Mouse (Mus musculus) CH12.LX (cell line): ENCODE data around the gene Nol9. TPM values are rescaled to one million over a fixed set of nuclear protein-coding genes. Genes with fewer than 3 reads are reported as not detected.
A peak's percentile ranks its signal among the peaks of the same experiment; 100 is the strongest.

Source experiments
- DNase-seq: peaks from one replicate; pipeline ENCODE4 v3.0.0-alpha.2; 2013; ENCODE audit errors: extremely low read depth
- H3K27ac ChIP-seq: 2 replicates; pipeline ENCODE4 v1.5.1; 2012; ENCODE audit warnings: low read depth, mild to moderate bottlenecking, control low read depth, moderate library complexity; ENCODE audit not compliant: insufficient read depth
- H3K27me3 ChIP-seq: replicated peaks from 2 replicates; pipeline ENCODE3; 2012; ENCODE audit warnings: inconsistent platforms
- H3K36me3 ChIP-seq, 2 experiments: replicated peaks in 1 of 2; 2 replicates each; pipeline versions ENCODE3 to v1.6.1; 2012; ENCODE audit warnings: inconsistent platforms in 1 of 2, low read length in 1 of 2, mild to moderate bottlenecking in 1 of 2, mixed read lengths in 1 of 2, moderate library complexity in 1 of 2; ENCODE audit not compliant: control insufficient read depth in 1 of 2, insufficient read depth in 1 of 2
- H3K4me1 ChIP-seq, 2 experiments: 2 replicates each; pipeline ENCODE4 v1.6.1; 2012; ENCODE audit warnings: inconsistent platforms in 1 of 2, moderate library complexity in 1 of 2; ENCODE audit not compliant: insufficient read depth in 2 of 2, control insufficient read depth in 1 of 2
- H3K4me2 ChIP-seq: 2 replicates; pipeline ENCODE4 v1.6.1; 2012; ENCODE audit warnings: low read depth, mild to moderate bottlenecking, control low read depth; ENCODE audit not compliant: poor library complexity, insufficient read depth, severe bottlenecking
- H3K4me3 ChIP-seq, 3 experiments: fragments of 150-350 bp in 1 of 3; sonication (generic) in 1 of 3; replicated peaks in 1 of 3; 2 replicates each; pipeline versions ENCODE3 to v1.5.1; 2011 to 2012; ENCODE audit warnings: low read depth in 2 of 3, low read length in 2 of 3, mild to moderate bottlenecking in 2 of 3, moderate library complexity in 2 of 3, control low read depth in 1 of 3, improper control_type of control experiment in 1 of 3, inconsistent platforms in 1 of 3, mixed read lengths in 1 of 3; ENCODE audit not compliant: poor library complexity in 1 of 3
- H3K79me2 ChIP-seq: replicated peaks from 2 replicates; pipeline ENCODE4 v1.6.1; 2012; ENCODE audit warnings: mild to moderate bottlenecking, moderate library complexity; ENCODE audit not compliant: control insufficient read depth, poor library complexity, insufficient read depth, severe bottlenecking; ENCODE audit errors: extremely low read depth
- H3K9ac ChIP-seq: 2 replicates; pipeline ENCODE4 v1.6.1; 2012; ENCODE audit warnings: low read depth, mild to moderate bottlenecking, control low read depth, moderate library complexity; ENCODE audit not compliant: insufficient read depth
- H3K9me3 ChIP-seq: replicated peaks from 2 replicates; pipeline ENCODE3; 2012; ENCODE audit warnings: low read length, inconsistent platforms, mixed read lengths
- BHLHE40 ChIP-seq: IDR thresholded peaks from 2 replicates; pipeline ENCODE4 v1.6.1; 2011; ENCODE audit warnings: mild to moderate bottlenecking, low read depth, low read length, improper control_type of control experiment
- CHD2 ChIP-seq: IDR thresholded peaks from 2 replicates; pipeline ENCODE4 v1.6.1; 2011; ENCODE audit warnings: low read length, improper control_type of control experiment
- CTCF ChIP-seq, 2 experiments: IDR thresholded peaks in 1 of 2; conservative IDR thresholded peaks in 1 of 2; 2 replicates each; pipeline ENCODE4 v1.5.1; 2011 to 2012; ENCODE audit warnings: low read depth in 2 of 2, low read length in 2 of 2, improper control_type of control experiment in 1 of 2, inconsistent platforms in 1 of 2, mild to moderate bottlenecking in 1 of 2, moderate library complexity in 1 of 2
- ELF1 ChIP-seq: IDR thresholded peaks from 2 replicates; pipeline ENCODE4 v1.6.1; 2014; ENCODE audit warnings: low read depth, mild to moderate bottlenecking, inconsistent platforms, low read length, improper control_type of control experiment
- EP300 ChIP-seq: IDR thresholded peaks from 2 replicates; pipeline ENCODE4 v1.6.1; 2011; ENCODE audit warnings: low read length, improper control_type of control experiment
- ETS1 ChIP-seq: conservative IDR thresholded peaks from 2 replicates; pipeline ENCODE4 v1.6.1; 2012; ENCODE audit warnings: low read depth, mild to moderate bottlenecking, inconsistent platforms, low read length, improper control_type of control experiment, moderate library complexity
- HCFC1 ChIP-seq: IDR thresholded peaks from 2 replicates; pipeline ENCODE4 v1.6.1; 2012; ENCODE audit warnings: low read depth, mild to moderate bottlenecking, inconsistent platforms, low read length, improper control_type of control experiment
- IRF4 ChIP-seq: IDR thresholded peaks from 2 replicates; pipeline ENCODE4 v1.6.1; 2014; ENCODE audit warnings: low read depth, mild to moderate bottlenecking, inconsistent platforms, low read length, improper control_type of control experiment
- MAFK ChIP-seq: IDR thresholded peaks from 2 replicates; pipeline ENCODE4 v1.6.1; 2011; ENCODE audit warnings: low read length, improper control_type of control experiment; ENCODE audit not compliant: insufficient replicate concordance
- MAX ChIP-seq: IDR thresholded peaks from 2 replicates; pipeline ENCODE4 v1.6.1; 2011; ENCODE audit warnings: low read length, improper control_type of control experiment
- MAZ ChIP-seq: IDR thresholded peaks from 2 replicates; pipeline ENCODE4 v1.6.1; 2012; ENCODE audit warnings: low read depth, mild to moderate bottlenecking, inconsistent platforms, low read length, improper control_type of control experiment, moderate library complexity
- MEF2A ChIP-seq: IDR thresholded peaks from 2 replicates; pipeline ENCODE4 v1.6.1; 2014; ENCODE audit warnings: low read depth, mild to moderate bottlenecking, inconsistent platforms, low read length, improper control_type of control experiment, borderline replicate concordance
- MYC ChIP-seq: IDR thresholded peaks from 2 replicates; pipeline ENCODE4 v1.6.1; 2011; ENCODE audit warnings: low read depth, mild to moderate bottlenecking, improper control_type of control experiment, low read length
- NELFE ChIP-seq: IDR thresholded peaks from 2 replicates; pipeline ENCODE4 v1.6.1; 2011; ENCODE audit warnings: low read depth, low read length, improper control_type of control experiment
- NRF1 ChIP-seq: IDR thresholded peaks from 2 replicates; pipeline ENCODE4 v1.6.1; 2014; ENCODE audit warnings: low read depth, mild to moderate bottlenecking, inconsistent platforms, low read length, improper control_type of control experiment, moderate library complexity
- POLR2A ChIP-seq: IDR thresholded peaks from 2 replicates; pipeline ENCODE4 v1.6.1; 2011; ENCODE audit warnings: low read depth, mild to moderate bottlenecking, improper control_type of control experiment, low read length
- POLR2AphosphoS2 ChIP-seq: IDR thresholded peaks from 2 replicates; pipeline ENCODE4 v1.6.1; 2011; ENCODE audit warnings: low read depth, low read length, improper control_type of control experiment
- RAD21 ChIP-seq: IDR thresholded peaks from 2 replicates; pipeline ENCODE4 v1.6.1; 2011; ENCODE audit warnings: low read depth, mild to moderate bottlenecking, low read length, improper control_type of control experiment, moderate library complexity
- RCOR1 ChIP-seq: conservative IDR thresholded peaks from 2 replicates; pipeline ENCODE4 v1.6.1; 2012; ENCODE audit warnings: low read depth, mild to moderate bottlenecking, inconsistent platforms, low read length, improper control_type of control experiment
- SIN3A ChIP-seq: IDR thresholded peaks from 2 replicates; pipeline ENCODE4 v1.6.1; 2012; ENCODE audit warnings: low read length, improper control_type of control experiment, inconsistent platforms
- SMC3 ChIP-seq: IDR thresholded peaks from 2 replicates; pipeline ENCODE4 v1.6.1; 2011; ENCODE audit warnings: low read depth, low read length, improper control_type of control experiment
- TBP ChIP-seq: conservative IDR thresholded peaks from 2 replicates; pipeline ENCODE4 v1.6.1; 2011; ENCODE audit warnings: low read depth, low read length, improper control_type of control experiment
- TCF12 ChIP-seq: IDR thresholded peaks from 2 replicates; pipeline ENCODE4 v1.6.1; 2014; ENCODE audit warnings: low read depth, mild to moderate bottlenecking, inconsistent platforms, low read length, improper control_type of control experiment
- USF1 ChIP-seq: IDR thresholded peaks from 2 replicates; pipeline ENCODE4 v1.6.1; 2014; ENCODE audit warnings: low read depth, mild to moderate bottlenecking, inconsistent platforms, low read length, improper control_type of control experiment
- ZMIZ1 ChIP-seq: IDR thresholded peaks from 2 replicates; pipeline ENCODE4 v1.6.1; 2012; ENCODE audit warnings: low read depth, mild to moderate bottlenecking, inconsistent platforms, low read length, improper control_type of control experiment
- ZNF384 ChIP-seq: IDR thresholded peaks from 2 replicates; pipeline ENCODE4 v1.6.1; 2012; ENCODE audit warnings: low read depth, low read length, improper control_type of control experiment, inconsistent platforms
- dilution Hi-C: fragments of 300-500 bp; cut with MboI; formaldehyde crosslinking; loops from 2 replicates; pipeline ENCODE4 v1.14.3; 2020; ENCODE audit warnings: low sequenced_read_pairs; ENCODE audit not compliant: extremely low pct_unique_long_range_greater_than_20kb, extremely low pct_ligation_motif_present
- in situ Hi-C: fragments of 300-500 bp; cut with MboI; formaldehyde crosslinking; loops from 3 replicates; pipeline ENCODE4 v1.14.3; 2019; ENCODE audit warnings: low sequenced_read_pairs, low pct_ligation_motif_present, low pct_unique_long_range_greater_than_20kb, mixed read lengths
- polyA plus RNA-seq: library from polyadenylated mRNA; unstranded; fragments of >175 nt; gene quantifications from 2 replicates; pipeline ENCODE4 v1.2.1, GENCODE M21; 2012; ENCODE audit warnings: low read depth; ENCODE audit not compliant: insufficient read length
- total RNA-seq, 2 experiments: library from RNA; depleted of rRNA; stranded (reverse); fragments of 300-350 nt in 1 of 2; fragments of >200 nt in 1 of 2; gene quantifications; 2 replicates each; pipeline ENCODE4 v1.2.3; 2012 to 2014

Nol9 gene
- total and polyA plus RNA-seq, 3 experiments = 44.7 to 60.5 (median 44.8) TPM

GRCm38 (mm10) chr4:152008622-152009075 lies 30.5 kb upstream of the Nol9 start, which contains the start of gene Klhl21:
Gene Klhl21, plus strand, starts transcription at chr4:152008803.
- in situ Hi-C loops (no loop called here), dilution Hi-C loops (no loop called here)
- Histone ChIP-seq H3K27me3 (peaks cover 18% of the 10 kb centered on the region), H3K4me1 (peaks cover 12 to 36% of the 10 kb centered on the region in 2 experiments), H3K9me3 (no peaks in the 10 kb centered on the region), H3K9ac (peak within 1 kb of the TSS; percentile 47), H3K4me3 (peak within 1 kb of the TSS; percentile 68 to 92 (median 86)), H3K79me2 (peaks cover 2% of the 10 kb centered on the region; the same call in 1 of the 2 replicates), H3K27ac (peak within 1 kb of the TSS; percentile 19; the same call in 1 of the 2 replicates), H3K36me3 (peaks cover 9 to 21% of the 10 kb centered on the region in 2 experiments), H3K4me2 (peak within 1 kb of the TSS; percentile 86)
- peak; percentile 97 for TF ChIP-seq POLR2A
- no peak for TF ChIP-seq RAD21
- TF ChIP-seq BHLHE40 = no peak; the same call in 1 of the 2 replicates
- peak; percentile 71 for TF ChIP-seq ELF1
- TF ChIP-seq CHD2 = no peak
- peak; percentile 91 for TF ChIP-seq TBP
- TF ChIP-seq MEF2A = peak; percentile 68
- peak; percentile 96 for TF ChIP-seq NELFE
- TF ChIP-seq MAFK = no peak
- peak; percentile 39; the same call in 1 of the 2 replicates for TF ChIP-seq IRF4
- TF ChIP-seq SIN3A = peak; percentile 88
- TF ChIP-seq MAX = 0 out of 2 replicates have a peak, but pooled peaks have one; percentile 19
- no peak for TF ChIP-seq ZNF384
- peak; percentile 86; the same call in 1 of the 2 replicates for TF ChIP-seq MAZ
- TF ChIP-seq MYC = no peak
- no peak for TF ChIP-seq NRF1
- peak; percentile 97 for TF ChIP-seq ZMIZ1
- no peak; the same call in 1 of the 2 replicates for TF ChIP-seq USF1
- peak; percentile 49; the same call in 1 of the 2 replicates for TF ChIP-seq ETS1
- peak; percentile 84 for TF ChIP-seq TCF12
- TF ChIP-seq RCOR1 = no peak; the same call in 1 of the 2 replicates
- TF ChIP-seq HCFC1 = peak; percentile 60; the same call in 1 of the 2 replicates
- peak; percentile 16; the same call in 1 of the 2 replicates for TF ChIP-seq EP300
- peak; percentile 75; the same call in 1 of the 2 replicates for TF ChIP-seq POLR2AphosphoS2
- no peak for TF ChIP-seq CTCF (conservative IDR thresholded peaks at IDR 0.05 in 1 of 2, IDR thresholded peaks at IDR 0.05 in 1 of 2; ENCODE audit: low read depth in 2 of 2, low read length in 2 of 2)
- TF ChIP-seq SMC3 = no peak
- peak; percentile 93 for DNase-seq
